Mouse (Mus musculus) hindbrain, embryonic 15.5 days (tissue): ENCODE data around the gene Erc2. TPM values are rescaled to one million over a fixed set of nuclear protein-coding genes. Genes with fewer than 3 reads are reported as not detected.

ENCODE experiments used
- ATAC-seq: fragments of 200-750 bp; cut with Nextera tagmentation; 2 replicates; pipeline ENCODE4 v1.8.0; 2017; ENCODE audit warnings: low read depth, moderate number of reproducible peaks, moderate TSS enrichment; ENCODE audit not compliant: low FRiP score
- H3K27ac ChIP-seq: fragments of 300-500 bp; sonication (generic); replicated peaks from 2 replicates; pipeline ENCODE4 v1.5.1; 2015; ENCODE audit warnings: mild to moderate bottlenecking, inconsistent platforms
- H3K27me3 ChIP-seq: fragments of 300-500 bp; sonication (generic); 2 replicates; pipeline ENCODE4 v1.6.1; 2015; ENCODE audit warnings: control low read depth, inconsistent platforms
- H3K36me3 ChIP-seq: fragments of 300-500 bp; sonication (generic); 2 replicates; pipeline ENCODE4 v1.6.1; 2015; ENCODE audit warnings: control low read depth, inconsistent platforms
- H3K4me1 ChIP-seq: fragments of 300-500 bp; sonication (generic); replicated peaks from 2 replicates; pipeline ENCODE4 v1.6.1; 2015; ENCODE audit warnings: control low read depth, inconsistent platforms
- H3K4me2 ChIP-seq: fragments of 300-500 bp; sonication (generic); 2 replicates; pipeline ENCODE4 v1.6.1; 2015; ENCODE audit warnings: moderate library complexity, mild to moderate bottlenecking, inconsistent platforms
- H3K4me3 ChIP-seq: fragments of 300-500 bp; sonication (generic); 2 replicates; pipeline ENCODE4 v1.5.1; 2015; ENCODE audit warnings: mild to moderate bottlenecking, inconsistent platforms
- H3K9ac ChIP-seq: fragments of 300-500 bp; sonication (generic); 2 replicates; pipeline ENCODE4 v1.6.1; 2015; ENCODE audit warnings: inconsistent platforms
- H3K9me3 ChIP-seq: fragments of 300-500 bp; sonication (generic); 2 replicates; pipeline ENCODE4 v1.6.1; 2016; ENCODE audit warnings: control low read depth, inconsistent platforms
- WGBS: fragments of 180-500 bp; shearing (Covaris S2); methylation state at CpG from one replicate; pipeline ENCODE4 v1.1.7; 2015; 5-methylcytosine and 5-hydroxymethylcytosine counted together
- polyA plus RNA-seq: library from polyadenylated mRNA; unstranded; fragments of >200 nt; fragmentation: Nextera tagmentation; extraction: Ambion mirVana; gene quantifications from 2 replicates; pipeline ENCODE4 v1.2.1, GENCODE M21; 2015

The Erc2 gene
- polyA plus RNA-seq, 1 experiment from 2014 or later: 76.4 TPM

DNA sequence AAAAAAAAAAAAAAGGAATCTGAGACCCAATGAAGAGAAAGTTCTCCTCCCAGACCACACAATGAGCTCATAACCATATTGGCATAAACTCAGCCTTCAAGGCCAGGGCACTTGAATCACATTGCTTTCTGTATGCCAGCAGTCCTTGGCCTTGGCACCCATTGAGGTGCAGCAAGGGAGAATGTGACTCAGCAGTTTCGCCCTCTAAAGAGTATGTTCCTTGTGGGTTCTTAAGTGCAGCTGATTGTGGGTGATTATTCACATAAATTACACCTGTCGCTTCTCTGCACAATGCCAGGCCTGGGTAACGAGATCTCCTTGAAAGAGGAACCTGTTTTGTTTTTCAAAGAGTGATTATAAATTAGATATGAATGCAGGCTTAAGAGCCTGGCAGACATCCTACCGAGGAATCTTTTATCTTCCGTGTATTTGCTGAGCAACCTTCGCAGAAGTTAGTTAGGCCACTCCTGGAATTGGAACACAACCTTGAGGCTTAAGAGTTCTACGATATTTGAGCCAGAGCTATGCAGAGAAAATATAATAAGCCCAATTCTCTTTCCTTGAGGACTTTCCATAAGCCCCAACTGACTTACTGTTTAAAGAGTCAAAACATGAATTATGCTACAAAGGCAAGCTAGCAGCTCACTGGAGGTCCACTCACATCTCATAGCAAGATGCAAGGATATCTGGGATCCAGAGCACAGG lies 834.3 kb downstream of the Erc2 start:
- 79% methylated on average over 7 of the region's 7 CpGs for WGBS
- no peaks in the 10 kb centered on the region for H3K4me1 ChIP-seq
- no peak for ATAC-seq
- peaks cover 6% of the 10 kb centered on the region; the same call in 1 of the 2 replicates for H3K27me3 ChIP-seq
- no peaks in the 10 kb centered on the region for H3K9me3 ChIP-seq
- no peaks in the 10 kb centered on the region for H3K36me3 ChIP-seq
- no peak overlapping the region for H3K4me2 ChIP-seq
- no peak overlapping the region for H3K9ac ChIP-seq
- no peak overlapping the region for H3K4me3 ChIP-seq
- no peak overlapping the region for H3K27ac ChIP-seq

DNA sequence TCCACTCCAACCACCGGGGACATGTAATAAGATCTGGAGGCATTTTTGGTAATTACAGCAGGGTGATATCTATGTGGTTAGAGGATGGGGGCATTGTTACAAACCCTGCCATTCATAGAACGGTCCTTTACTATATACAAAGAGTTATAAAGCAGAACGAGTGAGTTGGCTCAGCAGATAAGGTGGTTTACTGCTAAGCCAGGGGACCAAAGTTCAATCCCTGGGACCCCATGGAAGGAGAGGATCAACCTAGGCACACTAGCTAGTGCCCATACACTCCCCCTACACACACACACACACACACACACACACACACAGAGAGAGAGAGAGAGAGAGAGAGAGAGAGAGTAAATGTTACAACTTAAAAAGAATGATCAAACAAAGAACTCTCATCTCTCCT lies 835.2 kb downstream of the Erc2 start:
- no peak for ATAC-seq
- Histone ChIP-seq H3K27me3 (peaks cover 2% of the 10 kb centered on the region; the same call in 1 of the 2 replicates), H3K4me3 (no peak overlapping the region)

DNA sequence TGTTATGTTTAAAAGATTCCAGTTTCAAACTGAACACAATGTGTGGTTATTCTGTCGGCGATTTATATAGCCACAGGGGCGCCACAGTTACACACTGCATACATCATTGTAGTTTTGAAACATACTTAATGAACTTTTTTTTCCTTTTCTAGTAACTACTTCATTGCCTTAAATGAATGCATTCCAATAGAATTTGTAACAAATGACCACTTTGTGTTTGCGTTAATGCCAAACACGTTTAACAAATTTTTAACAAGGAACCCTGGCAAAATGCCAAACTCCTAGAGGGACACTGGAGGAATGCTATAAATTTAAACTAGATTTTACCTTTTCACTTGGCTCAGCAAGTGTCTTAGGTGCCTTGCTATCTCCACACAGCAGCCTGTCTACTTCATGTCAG lies 845.7 kb downstream of the Erc2 start:
- no peak for ATAC-seq
- H3K4me3 ChIP-seq: no peak overlapping the region

More for the DNA sequence above, 835.2 kb downstream of the Erc2 start:
- Histone ChIP-seq H3K9ac (no peak overlapping the region), H3K9me3 (no peaks in the 10 kb centered on the region), H3K27ac (no peak overlapping the region), H3K4me2 (no peak overlapping the region), H3K4me1 (no peaks in the 10 kb centered on the region), H3K36me3 (no peaks in the 10 kb centered on the region)
- WGBS: 80% methylated on average over 3 of the region's 3 CpGs

DNA sequence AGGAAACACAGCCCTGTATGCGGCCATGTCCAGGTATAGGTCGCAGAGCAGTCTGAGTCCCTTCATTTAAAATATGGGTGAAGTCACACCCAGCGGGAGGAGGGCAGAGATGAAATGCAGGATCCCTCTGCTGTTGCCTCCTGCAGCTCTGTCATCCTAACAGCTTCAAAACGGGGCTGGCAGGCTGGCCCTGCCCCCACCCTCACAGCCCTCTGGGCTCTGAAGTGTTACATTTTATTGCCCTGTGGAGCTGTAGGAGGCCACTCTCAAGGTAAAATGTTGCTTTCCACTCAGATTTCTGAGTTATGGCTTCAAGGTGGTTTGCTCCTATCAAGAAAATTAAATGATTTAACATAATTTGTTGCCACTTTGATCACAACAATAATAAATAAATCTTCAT lies 847.5 kb downstream of the Erc2 start:
- no peaks in the 10 kb centered on the region for H3K9me3 ChIP-seq
- H3K9ac ChIP-seq: no peak overlapping the region
- H3K4me3 ChIP-seq: no peak overlapping the region
- WGBS: 27% methylated on average over 4 of the region's 4 CpGs
- ATAC-seq: no peak
- H3K4me2 ChIP-seq: no peak overlapping the region
- no peaks in the 10 kb centered on the region for H3K27me3 ChIP-seq
- H3K36me3 ChIP-seq: no peaks in the 10 kb centered on the region
- no peak overlapping the region for H3K27ac ChIP-seq
- H3K4me1 ChIP-seq: peaks cover 5% of the 10 kb centered on the region; the same call in 1 of the 2 replicates

More for the DNA sequence above, 845.7 kb downstream of the Erc2 start:
- no peaks in the 10 kb centered on the region for H3K36me3 ChIP-seq
- H3K27ac ChIP-seq: no peak overlapping the region
- WGBS: 56% methylated on average over 5 of the region's 5 CpGs
- H3K4me2 ChIP-seq: no peak overlapping the region
- no peak overlapping the region for H3K9ac ChIP-seq
- H3K4me1 ChIP-seq: peaks cover 4% of the 10 kb centered on the region; the same call in 1 of the 2 replicates
- no peaks in the 10 kb centered on the region for H3K27me3 ChIP-seq
- no peaks in the 10 kb centered on the region for H3K9me3 ChIP-seq

DNA sequence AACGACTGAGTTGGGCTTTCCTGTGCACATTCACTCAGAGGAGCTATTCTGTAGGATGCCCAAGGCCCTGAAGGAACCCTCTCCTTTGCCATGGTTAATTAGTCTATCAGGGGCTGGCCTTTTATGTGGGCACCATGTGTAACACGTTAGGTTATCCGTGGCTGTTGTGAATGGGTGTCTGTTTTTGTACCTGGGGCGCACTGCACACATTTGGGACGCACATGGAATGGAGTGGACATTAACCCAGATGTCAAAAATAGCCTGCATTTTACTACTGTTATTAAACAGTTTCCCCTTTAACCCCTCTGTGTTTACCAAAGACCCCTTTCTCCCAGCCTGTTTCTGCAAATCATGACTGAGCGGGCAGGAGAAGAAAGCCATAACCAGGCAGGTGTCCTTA lies 848.0 kb downstream of the Erc2 start:
- no peak overlapping the region for H3K27ac ChIP-seq
- H3K36me3 ChIP-seq: no peaks in the 10 kb centered on the region
- 69% methylated on average over 6 of the region's 6 CpGs for WGBS
- H3K27me3 ChIP-seq: no peaks in the 10 kb centered on the region
- no peak overlapping the region for H3K4me2 ChIP-seq
- H3K4me1 ChIP-seq: peaks cover 10% of the 10 kb centered on the region
- no peak overlapping the region for H3K9ac ChIP-seq
- H3K4me3 ChIP-seq: no peak overlapping the region
- no peak for ATAC-seq
- H3K9me3 ChIP-seq: no peaks in the 10 kb centered on the region

DNA sequence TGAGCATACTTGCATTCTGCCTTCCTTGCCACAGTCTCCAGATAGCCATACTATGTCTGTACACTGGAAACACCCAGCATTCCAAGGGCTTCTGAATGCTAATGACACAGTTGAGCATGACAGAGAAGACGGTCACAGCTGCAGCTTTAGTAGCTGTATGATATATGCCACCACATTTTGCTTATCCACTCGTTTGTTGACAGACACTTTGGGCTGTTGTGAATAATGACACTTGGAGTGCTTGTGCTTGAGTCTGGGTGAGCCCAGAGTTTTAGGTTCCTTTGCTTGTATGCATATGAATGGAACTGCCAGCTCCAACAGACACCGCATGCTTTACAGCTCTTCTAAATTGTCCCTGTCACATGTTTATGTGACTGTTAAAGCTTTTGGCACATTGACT lies 852.8 kb downstream of the Erc2 start:
- Histone ChIP-seq H3K27ac (peak overlapping the region; percentile 43), H3K4me3 (no peak overlapping the region), H3K9ac (no peak overlapping the region), H3K36me3 (no peaks in the 10 kb centered on the region), H3K27me3 (no peaks in the 10 kb centered on the region), H3K9me3 (no peaks in the 10 kb centered on the region), H3K4me2 (no peak overlapping the region), H3K4me1 (peaks cover 17% of the 10 kb centered on the region)
- peak; percentile 54; the same call in 1 of the 2 replicates for ATAC-seq
- 28% methylated on average over 3 of the region's 3 CpGs for WGBS

DNA sequence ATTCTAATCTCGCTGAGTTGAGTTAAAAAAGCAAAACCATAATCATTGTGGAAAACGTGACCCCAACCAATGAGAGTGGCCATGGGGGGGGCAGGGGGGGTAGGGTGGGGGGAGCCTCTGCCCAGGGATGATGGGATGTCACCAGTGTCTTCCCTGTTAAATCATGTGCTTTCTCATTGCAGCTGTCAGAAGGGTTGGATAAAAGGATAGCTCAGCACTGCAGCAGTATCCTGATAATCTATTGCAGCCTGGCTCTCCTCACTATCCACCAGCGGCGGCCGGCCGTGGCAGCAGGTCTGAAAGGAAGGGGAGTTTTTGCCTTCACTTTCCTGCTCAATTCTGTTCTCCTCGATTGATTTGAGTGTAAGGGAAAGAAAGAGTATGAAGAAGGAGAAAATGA lies 853.2 kb downstream of the Erc2 start:
- WGBS: 23% methylated on average over 7 of the region's 7 CpGs

DNA sequence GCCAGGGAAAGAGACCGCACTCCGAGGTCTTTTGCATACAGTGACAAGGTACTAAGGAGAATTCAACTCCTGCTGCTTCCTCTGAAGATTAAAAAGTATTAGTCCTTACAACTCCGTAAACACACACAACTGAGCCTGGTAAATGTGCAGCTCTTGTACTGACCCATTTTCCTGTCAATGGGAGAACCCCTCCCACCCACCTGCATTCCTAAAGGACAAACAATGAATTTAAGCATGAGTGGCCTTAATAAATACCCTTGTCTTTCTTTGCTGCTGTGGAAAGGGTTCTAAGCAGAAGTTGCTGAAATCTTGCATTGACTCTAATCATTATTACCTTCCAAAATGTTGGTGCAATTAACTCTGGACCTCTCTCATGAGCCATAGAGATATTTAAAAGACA lies 854.5 kb downstream of the Erc2 start:
- WGBS: 58% methylated on average over 3 of the region's 3 CpGs

More for the DNA sequence above, 853.2 kb downstream of the Erc2 start:
- Histone ChIP-seq H3K9ac (no peak overlapping the region), H3K4me3 (no peak overlapping the region), H3K36me3 (no peaks in the 10 kb centered on the region), H3K4me2 (no peak overlapping the region), H3K27me3 (no peaks in the 10 kb centered on the region), H3K9me3 (no peaks in the 10 kb centered on the region), H3K27ac (peak overlapping the region; percentile 43), H3K4me1 (peaks cover 17% of the 10 kb centered on the region)
- peak; percentile 56; the same call in 1 of the 2 replicates for ATAC-seq

DNA sequence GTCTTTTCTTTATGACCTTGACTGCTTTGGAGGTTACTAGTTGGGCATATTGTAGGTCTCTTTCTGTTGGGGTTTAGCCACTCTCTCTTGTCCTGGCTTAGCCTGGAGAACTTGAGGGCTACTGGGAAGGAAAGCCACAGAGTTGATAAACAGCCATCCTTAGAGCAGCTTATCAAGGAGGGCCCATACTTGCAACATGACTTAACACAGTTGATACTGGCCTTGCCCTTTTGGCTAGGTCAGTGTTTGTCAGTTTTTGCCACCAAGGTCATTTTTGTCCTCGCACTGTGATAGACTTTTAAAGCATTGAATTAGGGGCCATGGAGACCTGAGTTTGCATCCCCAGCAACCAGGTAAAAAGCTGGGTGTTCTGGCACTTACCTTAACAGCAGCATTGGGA lies 858.6 kb downstream of the Erc2 start:
- Histone ChIP-seq H3K27me3 (no peaks in the 10 kb centered on the region), H3K4me3 (no peak overlapping the region), H3K9me3 (no peaks in the 10 kb centered on the region), H3K36me3 (no peaks in the 10 kb centered on the region), H3K4me2 (no peak overlapping the region), H3K4me1 (peaks cover 4% of the 10 kb centered on the region), H3K9ac (no peak overlapping the region), H3K27ac (no peak overlapping the region)
- no peak for ATAC-seq
- WGBS: 93% methylated on average over 1 of the region's 1 CpGs

More for the DNA sequence above, 854.5 kb downstream of the Erc2 start:
- H3K4me2 ChIP-seq: no peak overlapping the region
- no peak overlapping the region for H3K27ac ChIP-seq
- H3K27me3 ChIP-seq: no peaks in the 10 kb centered on the region
- H3K9me3 ChIP-seq: no peaks in the 10 kb centered on the region
- no peak for ATAC-seq
- no peaks in the 10 kb centered on the region for H3K36me3 ChIP-seq
- peaks cover 17% of the 10 kb centered on the region for H3K4me1 ChIP-seq
- no peak overlapping the region for H3K9ac ChIP-seq
- no peak overlapping the region for H3K4me3 ChIP-seq

DNA sequence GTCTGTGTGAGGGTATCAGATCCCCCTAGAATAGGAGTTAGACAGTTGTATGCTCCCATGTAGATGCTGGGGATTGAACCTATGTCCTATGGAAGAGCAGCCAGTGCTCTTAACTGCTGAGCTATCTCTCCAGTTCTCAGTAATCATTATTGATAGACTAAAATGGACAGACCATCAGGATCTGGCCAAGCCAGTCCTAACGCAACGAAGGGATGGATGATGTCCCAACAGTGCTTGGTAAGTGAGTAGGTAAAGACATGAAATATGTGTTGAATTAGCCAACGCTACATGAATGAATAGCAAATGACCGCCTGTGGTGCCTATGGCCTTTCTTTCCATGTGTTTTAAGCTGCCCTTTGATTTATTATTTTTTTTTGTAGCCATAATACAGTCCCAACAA lies 871.6 kb downstream of the Erc2 start:
- no peak overlapping the region for H3K27ac ChIP-seq
- no peak for ATAC-seq
- no peaks in the 10 kb centered on the region for H3K4me1 ChIP-seq
- H3K9me3 ChIP-seq: no peaks in the 10 kb centered on the region
- no peaks in the 10 kb centered on the region for H3K27me3 ChIP-seq
- H3K9ac ChIP-seq: no peak overlapping the region
- H3K4me3 ChIP-seq: no peak overlapping the region
- no peak overlapping the region for H3K4me2 ChIP-seq
- H3K36me3 ChIP-seq: no peaks in the 10 kb centered on the region
- 90% methylated on average over 4 of the region's 4 CpGs for WGBS

DNA sequence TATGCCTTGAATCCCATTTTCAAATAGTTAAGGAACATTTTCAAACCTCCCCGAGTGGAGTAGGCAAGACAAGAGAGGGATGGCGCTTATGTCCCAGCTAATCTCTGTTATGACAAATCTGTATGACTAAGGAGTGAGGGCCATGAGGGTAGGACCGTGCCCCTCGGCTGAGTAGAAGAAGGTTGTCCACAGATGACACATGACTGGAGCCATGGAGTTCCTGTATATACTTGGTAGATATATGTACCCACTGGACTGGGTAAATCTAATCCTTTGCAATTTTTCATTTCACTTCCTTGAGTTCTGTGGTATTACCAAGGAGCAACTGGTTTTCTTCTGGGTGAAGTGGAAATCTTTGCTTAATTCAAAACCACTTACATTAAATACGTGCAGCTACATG lies 872.0 kb downstream of the Erc2 start:
- no peak for ATAC-seq
- H3K27ac ChIP-seq: no peak overlapping the region
- H3K9ac ChIP-seq: no peak overlapping the region
- H3K9me3 ChIP-seq: no peaks in the 10 kb centered on the region
- H3K4me3 ChIP-seq: no peak overlapping the region
- no peaks in the 10 kb centered on the region for H3K27me3 ChIP-seq
- H3K36me3 ChIP-seq: no peaks in the 10 kb centered on the region
- H3K4me2 ChIP-seq: no peak overlapping the region
- no peaks in the 10 kb centered on the region for H3K4me1 ChIP-seq
- 91% methylated on average over 5 of the region's 5 CpGs for WGBS

DNA sequence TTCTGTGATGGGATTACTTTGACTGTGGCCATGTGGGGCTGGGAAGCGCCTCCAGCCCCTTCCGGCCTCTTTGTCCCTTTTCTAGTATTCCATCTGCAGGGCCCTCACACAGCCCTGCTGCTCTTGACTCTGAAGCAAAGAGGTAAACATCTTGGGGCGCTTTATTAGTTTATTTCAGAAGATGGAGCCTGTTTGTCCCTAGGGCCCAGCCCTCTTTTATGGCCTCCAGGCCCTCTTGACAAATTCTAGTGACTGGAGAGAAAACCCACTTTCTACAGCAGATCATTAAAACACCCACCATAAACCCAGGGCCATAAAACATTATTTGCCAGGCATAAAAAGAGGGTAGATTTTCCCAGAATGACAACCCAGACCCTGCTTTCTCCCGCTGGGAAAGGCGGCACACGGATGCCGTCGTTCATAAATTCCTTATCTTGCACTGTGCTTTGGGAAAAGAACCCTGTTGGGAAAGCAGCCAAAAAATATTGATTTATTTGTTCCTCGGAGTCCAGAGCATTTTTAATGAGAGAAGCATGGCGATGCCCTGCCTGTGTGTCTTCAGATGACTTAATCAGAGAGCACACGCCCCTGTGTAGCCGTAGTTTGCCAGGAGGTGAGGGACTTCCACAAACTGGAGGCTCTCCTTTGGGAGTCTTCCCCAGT lies 879.1 kb downstream of the Erc2 start:
- Histone ChIP-seq H3K27me3 (peaks cover 4% of the 10 kb centered on the region; the same call in 1 of the 2 replicates), H3K4me2 (no peak overlapping the region), H3K9me3 (no peaks in the 10 kb centered on the region), H3K4me3 (no peak overlapping the region), H3K27ac (no peak overlapping the region), H3K9ac (no peak overlapping the region), H3K4me1 (peaks cover 24% of the 10 kb centered on the region), H3K36me3 (no peaks in the 10 kb centered on the region)
- 59% methylated on average over 12 of the region's 12 CpGs for WGBS
- ATAC-seq: no peak
